Mouse (Mus musculus) frontal cortex, postnatal 10 days (tissue): ENCODE data around the gene Eno1.
A peak's percentile ranks its signal among the peaks of the same experiment; 100 is the strongest.

Experiments
- DNase-seq, 2 experiments: peaks; one replicate each; pipeline ENCODE4 v3.0.0; 2022; ENCODE audit warnings: low spot score in 2 of 2, mixed read lengths in 1 of 2

Eno1 gene

GRCm38 (mm10) chr4:150226818-150227688 lies 9.5 kb upstream of the Eno1 start:
- DNase-seq: peak; percentile 68 to 83

- no peak for DNase-seq
Observed at GRCm38 (mm10) chr4:150228581-150229348, 7.8 kb upstream of the Eno1 start.

- DNase-seq: no peak
Observed at GRCm38 (mm10) chr4:150229747-150230390, 6.7 kb upstream of the Eno1 start.

GRCm38 (mm10) chr4:150230460-150231407 lies 5.8 kb upstream of the Eno1 start:
- DNase-seq: no peak

- no peak for DNase-seq
Observed at GRCm38 (mm10) chr4:150231871-150232270, 4.7 kb upstream of the Eno1 start.

- DNase-seq: no peak
Observed at GRCm38 (mm10) chr4:150234599-150235327, 1.8 kb upstream of the Eno1 start.

GRCm38 (mm10) chr4:150235585-150235984 lies 936 bp upstream of the Eno1 start:
- DNase-seq: no peak

GRCm38 (mm10) chr4:150236031-150236430 lies 490 bp upstream of the Eno1 start:
- no peak for DNase-seq

GRCm38 (mm10) chr4:150237636-150238361 lies 1.3 kb downstream of the Eno1 start:
- no peak for DNase-seq

GRCm38 (mm10) chr4:150238433-150239086 lies 2.0 kb downstream of the Eno1 start:
- no peak for DNase-seq

- no peak for DNase-seq
Observed at GRCm38 (mm10) chr4:150239087-150239480, 2.6 kb downstream of the Eno1 start.

- DNase-seq: no peak
Observed at GRCm38 (mm10) chr4:150239503-150239902, 3.0 kb downstream of the Eno1 start.

- peak; percentile 59 to 60 for DNase-seq
Observed at GRCm38 (mm10) chr4:150239951-150240368, 3.4 kb downstream of the Eno1 start.

- DNase-seq: no peak
Observed at GRCm38 (mm10) chr4:150240381-150240886, 3.9 kb downstream of the Eno1 start.

GRCm38 (mm10) chr4:150241708-150242107 lies 5.2 kb downstream of the Eno1 start:
- DNase-seq: no peak

- no peak for DNase-seq
Observed at GRCm38 (mm10) chr4:150242745-150243144, 6.2 kb downstream of the Eno1 start.

- DNase-seq: no peak
Observed at GRCm38 (mm10) chr4:150245876-150246275, 9.4 kb downstream of the Eno1 start.

GRCm38 (mm10) chr4:150248009-150248408 lies 11.5 kb downstream of the Eno1 start:
- DNase-seq: peak; percentile 54 to 68

- DNase-seq: no peak
Observed at GRCm38 (mm10) chr4:150248917-150249316, 12.4 kb downstream of the Eno1 start.
